Mouse (Mus musculus) E14TG2a.4 (cell line): ENCODE data around the gene Chn1.

ENCODE experiments used
- H3K27me3 ChIP-seq: 2 replicates; pipeline ENCODE4 v1.6.1; 2014; ENCODE audit warnings: low read length, control low read depth; ENCODE audit not compliant: insufficient read depth
- H3K36me3 ChIP-seq: 2 replicates; pipeline ENCODE4 v1.6.1; 2014; ENCODE audit warnings: low read length, control low read depth; ENCODE audit not compliant: insufficient read depth
- H3K4me1 ChIP-seq: replicated peaks from 2 replicates; pipeline ENCODE4 v1.6.1; 2014; ENCODE audit warnings: low read depth, low read length, control low read depth
- H3K4me3 ChIP-seq: replicated peaks from 2 replicates; pipeline ENCODE4 v1.5.1; 2014; ENCODE audit warnings: mild to moderate bottlenecking, low read length
- H3K9me3 ChIP-seq: 2 replicates; pipeline ENCODE4 v1.6.1; 2014; ENCODE audit warnings: low read length, control low read depth
- CTCF ChIP-seq: conservative IDR thresholded peaks from 2 replicates; pipeline ENCODE4 v1.5.1; 2014; ENCODE audit warnings: low read length
- NANOG ChIP-seq: IDR thresholded peaks from 2 replicates; pipeline ENCODE4 v1.6.1; 2014; ENCODE audit warnings: borderline replicate concordance, low read length, mixed read lengths
- POU5F1 ChIP-seq: IDR thresholded peaks from 2 replicates; pipeline ENCODE4 v1.6.1; 2014; ENCODE audit warnings: low read length, borderline replicate concordance

Chn1 gene

GRCm38 (mm10) chr2:73611798-73612197, 163.3 kb downstream of the Chn1 start:
- H3K36me3 ChIP-seq = peaks cover 34% of the 10 kb centered on the region
- no peaks in the 10 kb centered on the region for H3K9me3 ChIP-seq
- 0 out of 2 replicates have a peak, but pooled peaks cover 2% of the 10 kb centered on the region for H3K4me1 ChIP-seq
- H3K27me3 ChIP-seq = no peaks in the 10 kb centered on the region
- no peak overlapping the region for H3K4me3 ChIP-seq
- TF ChIP-seq NANOG (no peak), CTCF (no peak), POU5F1 (no peak)

GRCm38 (mm10) chr2:73609724-73610210, 165.4 kb downstream of the Chn1 start:
- H3K27me3 ChIP-seq = no peaks in the 10 kb centered on the region; the same call in 1 of the 2 replicates
- peaks cover 31% of the 10 kb centered on the region for H3K36me3 ChIP-seq
- no peaks in the 10 kb centered on the region for H3K9me3 ChIP-seq
- peaks cover 15% of the 10 kb centered on the region for H3K4me1 ChIP-seq
- TF ChIP-seq POU5F1 = no peak
- no peak for TF ChIP-seq CTCF
- no peak overlapping the region for H3K4me3 ChIP-seq

GRCm38 (mm10) chr2:73609067-73609723, 166.0 kb downstream of the Chn1 start:
- Histone ChIP-seq H3K27me3 (no peaks in the 10 kb centered on the region; the same call in 1 of the 2 replicates), H3K4me1 (peaks cover 19% of the 10 kb centered on the region), H3K9me3 (no peaks in the 10 kb centered on the region), H3K4me3 (no peak overlapping the region), H3K36me3 (peaks cover 25% of the 10 kb centered on the region)
- TF ChIP-seq POU5F1 = no peak
- TF ChIP-seq CTCF = no peak
- no peak for TF ChIP-seq NANOG

GRCm38 (mm10) chr2:73608391-73608790, 166.8 kb downstream of the Chn1 start:
- no peak for TF ChIP-seq CTCF
- TF ChIP-seq POU5F1 = no peak
- no peak for TF ChIP-seq NANOG
- Histone ChIP-seq H3K4me3 (no peak overlapping the region), H3K27me3 (peaks cover 3% of the 10 kb centered on the region), H3K9me3 (no peaks in the 10 kb centered on the region), H3K4me1 (peaks cover 19% of the 10 kb centered on the region), H3K36me3 (peaks cover 20% of the 10 kb centered on the region)

GRCm38 (mm10) chr2:73607609-73608008, 167.5 kb downstream of the Chn1 start:
- Histone ChIP-seq H3K9me3 (no peaks in the 10 kb centered on the region), H3K36me3 (peaks cover 12% of the 10 kb centered on the region), H3K4me3 (no peak overlapping the region), H3K4me1 (peaks cover 19% of the 10 kb centered on the region), H3K27me3 (peaks cover 3% of the 10 kb centered on the region)
- TF ChIP-seq NANOG (no peak), CTCF (no peak), POU5F1 (no peak)

- H3K36me3 ChIP-seq = peaks cover 8% of the 10 kb centered on the region; the same call in 1 of the 2 replicates
- no peaks in the 10 kb centered on the region for H3K9me3 ChIP-seq
- peaks cover 19% of the 10 kb centered on the region for H3K4me1 ChIP-seq
- no peak overlapping the region for H3K4me3 ChIP-seq
- TF ChIP-seq POU5F1 = no peak
- TF ChIP-seq NANOG = no peak
- no peak for TF ChIP-seq CTCF
- peaks cover 3% of the 10 kb centered on the region for H3K27me3 ChIP-seq
Measured at GRCm38 (mm10) chr2:73607146-73607545, 168.0 kb downstream of the Chn1 start.

- H3K27me3 ChIP-seq = peaks cover 3% of the 10 kb centered on the region
- no peak for TF ChIP-seq POU5F1
- no peak for TF ChIP-seq CTCF
- H3K4me3 ChIP-seq = no peak overlapping the region
- H3K4me1 ChIP-seq = peaks cover 19% of the 10 kb centered on the region
- H3K36me3 ChIP-seq = peaks cover 4% of the 10 kb centered on the region; the same call in 1 of the 2 replicates
- H3K9me3 ChIP-seq = no peaks in the 10 kb centered on the region
Measured at GRCm38 (mm10) chr2:73606616-73607015, 168.5 kb downstream of the Chn1 start.

- no peaks in the 10 kb centered on the region for H3K9me3 ChIP-seq
- peaks cover 3% of the 10 kb centered on the region for H3K27me3 ChIP-seq
- TF ChIP-seq NANOG = no peak
- TF ChIP-seq CTCF = no peak
- TF ChIP-seq POU5F1 = no peak
- peaks cover 19% of the 10 kb centered on the region for H3K4me1 ChIP-seq
- no peaks in the 10 kb centered on the region for H3K36me3 ChIP-seq
- no peak overlapping the region for H3K4me3 ChIP-seq
Measured at GRCm38 (mm10) chr2:73605077-73605476, 170.1 kb downstream of the Chn1 start.

GRCm38 (mm10) chr2:73604579-73604978, 170.6 kb downstream of the Chn1 start:
- 0 out of 2 replicates have a peak, but pooled peaks have one; percentile 6 for TF ChIP-seq NANOG
- no peak for TF ChIP-seq CTCF
- H3K4me1 ChIP-seq = peaks cover 19% of the 10 kb centered on the region
- H3K9me3 ChIP-seq = no peaks in the 10 kb centered on the region
- H3K27me3 ChIP-seq = peaks cover 3% of the 10 kb centered on the region
- H3K36me3 ChIP-seq = no peaks in the 10 kb centered on the region
- H3K4me3 ChIP-seq = no peak overlapping the region
